Mouse (Mus musculus) heart, embryonic 16.5 days (tissue): ENCODE measurements around the gene Ano6. TPM values are rescaled to one million over a fixed set of nuclear protein-coding genes. Genes with fewer than 3 reads are reported as not detected.

Experiments
- ATAC-seq: fragments of 200-750 bp; cut with Nextera tagmentation; replicated peaks from 2 replicates; pipeline ENCODE4 v1.8.0; 2017; ENCODE audit warnings: moderate number of reproducible peaks; ENCODE audit not compliant: insufficient read depth, low FRiP score; ENCODE audit errors: extremely low read depth
- H3K27ac ChIP-seq: fragments of 300-500 bp; sonication (generic); 2 replicates; pipeline ENCODE4 v1.5.1; 2014; ENCODE audit warnings: mild to moderate bottlenecking, low read length, control low read depth, moderate library complexity
- H3K27me3 ChIP-seq: fragments of 300-500 bp; sonication (generic); 2 replicates; pipeline ENCODE4 v1.6.1; 2014; ENCODE audit warnings: low read length, mixed read lengths; ENCODE audit not compliant: control insufficient read depth, insufficient read depth
- H3K36me3 ChIP-seq: fragments of 300-500 bp; sonication (generic); 2 replicates; pipeline ENCODE4 v1.6.1; 2014; ENCODE audit not compliant: control insufficient read depth, insufficient read depth
- H3K4me1 ChIP-seq: fragments of 300-500 bp; sonication (generic); 2 replicates; pipeline ENCODE4 v1.6.1; 2014; ENCODE audit warnings: low read length, mixed read lengths; ENCODE audit not compliant: control insufficient read depth, insufficient read depth
- H3K4me2 ChIP-seq: fragments of 300-500 bp; sonication (generic); 2 replicates; pipeline ENCODE4 v1.6.1; 2014; ENCODE audit warnings: low read depth, mild to moderate bottlenecking, control low read depth, low read length
- H3K4me3 ChIP-seq: fragments of 300-500 bp; sonication (generic); 2 replicates; pipeline ENCODE4 v1.5.1; 2014; ENCODE audit warnings: mild to moderate bottlenecking, control low read depth, low read length
- H3K9ac ChIP-seq: fragments of 300-500 bp; sonication (generic); 2 replicates; pipeline ENCODE4 v1.6.1; 2014; ENCODE audit warnings: low read length, control low read depth
- H3K9me3 ChIP-seq: fragments of 300-500 bp; sonication (generic); replicated peaks from 2 replicates; pipeline ENCODE4 v1.6.1; 2016; ENCODE audit warnings: low read length; ENCODE audit not compliant: control insufficient read depth
- WGBS: fragments of 180-500 bp; shearing (Covaris S2); extraction: QIAGEN DNeasy Blood & Tissue Kit; methylation state at CpG from one replicate; pipeline ENCODE4 v1.1.7; 2014; 5-methylcytosine and 5-hydroxymethylcytosine counted together
- polyA plus RNA-seq: library from polyadenylated mRNA; unstranded; fragments of >200 nt; fragmentation: Nextera tagmentation; extraction: Ambion mirVana; gene quantifications from 2 replicates; pipeline ENCODE4 v1.2.1, GENCODE M21; 2015

Gene Ano6
- polyA plus RNA-seq, 1 experiment from 2014 or later = 34.4 TPM

GRCm38 (mm10) chr15:95906891-95907290 lies 116.2 kb downstream of the Ano6 start:
- no peak overlapping the region for H3K4me3 ChIP-seq
- ATAC-seq = no peak
- WGBS = 73% methylated on average over 1 of the region's 1 CpGs
- H3K27ac ChIP-seq = peak overlapping the region; percentile 61
- no peak overlapping the region for H3K4me2 ChIP-seq
- H3K27me3 ChIP-seq = no peaks in the 10 kb centered on the region
- H3K4me1 ChIP-seq = peaks cover 23% of the 10 kb centered on the region
- no peak overlapping the region for H3K9ac ChIP-seq
- H3K36me3 ChIP-seq = no peaks in the 10 kb centered on the region
- H3K9me3 ChIP-seq = no peaks in the 10 kb centered on the region

GRCm38 (mm10) chr15:95907337-95907736 lies 116.7 kb downstream of the Ano6 start:
- Histone ChIP-seq H3K27ac (peak overlapping the region; percentile 61), H3K36me3 (no peaks in the 10 kb centered on the region), H3K27me3 (no peaks in the 10 kb centered on the region), H3K9me3 (no peaks in the 10 kb centered on the region), H3K9ac (no peak overlapping the region), H3K4me3 (no peak overlapping the region), H3K4me1 (peaks cover 20% of the 10 kb centered on the region), H3K4me2 (no peak overlapping the region)
- 49% methylated on average over 10 of the region's 10 CpGs for WGBS
- ATAC-seq = peak; percentile 74

- 96% methylated on average over 1 of the region's 1 CpGs for WGBS
- peaks cover 3% of the 10 kb centered on the region for H3K36me3 ChIP-seq
- H3K4me3 ChIP-seq = no peak overlapping the region
- H3K27ac ChIP-seq = no peak overlapping the region
- no peak for ATAC-seq
- peaks cover 15% of the 10 kb centered on the region for H3K4me1 ChIP-seq
- no peak overlapping the region for H3K9ac ChIP-seq
- H3K9me3 ChIP-seq = no peaks in the 10 kb centered on the region
- no peak overlapping the region for H3K4me2 ChIP-seq
- no peaks in the 10 kb centered on the region for H3K27me3 ChIP-seq
Observed at GRCm38 (mm10) chr15:95907909-95908308, 117.3 kb downstream of the Ano6 start.

GRCm38 (mm10) chr15:95910099-95910780 lies 119.6 kb downstream of the Ano6 start:
- Histone ChIP-seq H3K27me3 (no peaks in the 10 kb centered on the region), H3K27ac (no peak overlapping the region), H3K9ac (no peak overlapping the region), H3K4me1 (peaks cover 23% of the 10 kb centered on the region), H3K36me3 (peaks cover 8% of the 10 kb centered on the region), H3K4me2 (no peak overlapping the region), H3K9me3 (no peaks in the 10 kb centered on the region), H3K4me3 (no peak overlapping the region)
- 65% methylated on average over 3 of the region's 3 CpGs for WGBS
- ATAC-seq = no peak

- H3K4me2 ChIP-seq = no peak overlapping the region
- WGBS = 63% methylated on average over 3 of the region's 3 CpGs
- peaks cover 13% of the 10 kb centered on the region for H3K4me1 ChIP-seq
- H3K9me3 ChIP-seq = no peaks in the 10 kb centered on the region
- no peak for ATAC-seq
- H3K36me3 ChIP-seq = peaks cover 23% of the 10 kb centered on the region
- H3K27me3 ChIP-seq = no peaks in the 10 kb centered on the region
- H3K27ac ChIP-seq = no peak overlapping the region
- H3K9ac ChIP-seq = no peak overlapping the region
- H3K4me3 ChIP-seq = no peak overlapping the region
Observed at GRCm38 (mm10) chr15:95914963-95915362, 124.3 kb downstream of the Ano6 start.

GRCm38 (mm10) chr15:95915477-95915876 lies 124.8 kb downstream of the Ano6 start:
- H3K27me3 ChIP-seq = no peaks in the 10 kb centered on the region
- H3K4me2 ChIP-seq = no peak overlapping the region
- WGBS = 84% methylated on average over 3 of the region's 3 CpGs
- peaks cover 23% of the 10 kb centered on the region for H3K36me3 ChIP-seq
- H3K27ac ChIP-seq = no peak overlapping the region
- H3K4me3 ChIP-seq = no peak overlapping the region
- H3K4me1 ChIP-seq = peaks cover 16% of the 10 kb centered on the region
- H3K9ac ChIP-seq = no peak overlapping the region
- no peak for ATAC-seq
- H3K9me3 ChIP-seq = no peaks in the 10 kb centered on the region

GRCm38 (mm10) chr15:95917330-95917729 lies 126.7 kb downstream of the Ano6 start:
- Histone ChIP-seq H3K4me2 (no peak overlapping the region), H3K9me3 (no peaks in the 10 kb centered on the region), H3K9ac (no peak overlapping the region), H3K4me1 (peaks cover 20% of the 10 kb centered on the region), H3K36me3 (peaks cover 23% of the 10 kb centered on the region), H3K27ac (no peak overlapping the region), H3K4me3 (no peak overlapping the region), H3K27me3 (no peaks in the 10 kb centered on the region)
- 88% methylated on average over 3 of the region's 3 CpGs for WGBS
- ATAC-seq = no peak

- no peak overlapping the region for H3K27ac ChIP-seq
- no peak overlapping the region for H3K4me3 ChIP-seq
- 41% methylated on average over 9 of the region's 9 CpGs for whole genome bisulfite sequencing
- ATAC-seq = no peak
- no peaks in the 10 kb centered on the region for H3K27me3 ChIP-seq
- H3K4me1 ChIP-seq = peaks cover 16% of the 10 kb centered on the region
- H3K9me3 ChIP-seq = no peaks in the 10 kb centered on the region
- no peak overlapping the region for H3K9ac ChIP-seq
- H3K36me3 ChIP-seq = peaks cover 17% of the 10 kb centered on the region
- no peak overlapping the region for H3K4me2 ChIP-seq
Observed at GRCm38 (mm10) chr15:95920047-95920446, 129.4 kb downstream of the Ano6 start.

GRCm38 (mm10) chr15:95921072-95921471 lies 130.4 kb downstream of the Ano6 start:
- ATAC-seq = no peak
- Histone ChIP-seq H3K4me3 (no peak overlapping the region), H3K9me3 (no peaks in the 10 kb centered on the region), H3K9ac (no peak overlapping the region), H3K27ac (no peak overlapping the region), H3K4me2 (no peak overlapping the region), H3K27me3 (no peaks in the 10 kb centered on the region), H3K36me3 (peaks cover 9% of the 10 kb centered on the region), H3K4me1 (peaks cover 12% of the 10 kb centered on the region)
- 67% methylated on average over 3 of the region's 3 CpGs for WGBS
